Mouse (Mus musculus) C2C12 (cell line): Measurements from ENCODE around the gene Mea1. TPM values are rescaled to one million over a fixed set of nuclear protein-coding genes. Genes with fewer than 3 reads are reported as not detected.

Experiments used
- H3K27me3 ChIP-seq: one replicate; pipeline ENCODE4 v1.6.1; 2011; ENCODE audit not compliant: control insufficient read depth, insufficient read depth, insufficient read length
- H3K36me3 ChIP-seq: one replicate; pipeline ENCODE4 v1.6.1; 2011; ENCODE audit not compliant: control insufficient read depth, insufficient read depth
- H3K4me3 ChIP-seq: one replicate; pipeline ENCODE4 v1.5.1; 2011; ENCODE audit warnings: mild to moderate bottlenecking, control low read depth; ENCODE audit not compliant: poor library complexity, insufficient read depth, severe bottlenecking
- H3K79me2 ChIP-seq: one replicate; pipeline ENCODE4 v1.6.1; 2011; ENCODE audit not compliant: control insufficient read depth, insufficient read depth
- H3K79me3 ChIP-seq: one replicate; pipeline ENCODE4 v1.6.1; 2011; ENCODE audit warnings: low read depth, control low read depth
- H3ac ChIP-seq: one replicate; pipeline ENCODE3; 2011; ENCODE audit warnings: low read depth; ENCODE audit not compliant: control insufficient read depth, insufficient read length
- CEBPB ChIP-seq: IDR thresholded peaks from one replicate; pipeline ENCODE4 v1.6.1; 2011; ENCODE audit warnings: low read depth, mild to moderate bottlenecking, control low read depth, moderate library complexity
- CTCF ChIP-seq: IDR thresholded peaks from one replicate; pipeline ENCODE4 v1.5.1; 2011; ENCODE audit not compliant: control insufficient read depth, insufficient read depth, insufficient read length
- FOSL1 ChIP-seq: IDR thresholded peaks from one replicate; pipeline ENCODE4 v1.8.0; 2011; ENCODE audit warnings: mild to moderate bottlenecking, low read length; ENCODE audit not compliant: poor library complexity, insufficient read depth, severe bottlenecking
- MAX ChIP-seq: IDR thresholded peaks from one replicate; pipeline ENCODE4 v1.6.1; 2011; ENCODE audit warnings: mild to moderate bottlenecking, control low read depth
- MYOD1 ChIP-seq: IDR thresholded peaks from one replicate; pipeline ENCODE4 v1.6.1; 2011; ENCODE audit warnings: low read depth; ENCODE audit not compliant: control insufficient read depth, insufficient read length
- MYOG ChIP-seq: IDR thresholded peaks from one replicate; pipeline ENCODE4 v1.6.1; 2011; ENCODE audit not compliant: control insufficient read depth, insufficient read length; ENCODE audit errors: extremely low read depth
- USF1 ChIP-seq: IDR thresholded peaks from one replicate; pipeline ENCODE4 v1.6.1; 2011; ENCODE audit warnings: low read depth, mild to moderate bottlenecking, control low read depth, moderate library complexity
- polyA plus RNA-seq: library from polyadenylated mRNA; unstranded; fragments of >200 nt; fragmentation: generic; extraction: Trizol; gene quantifications from one replicate; pipeline ENCODE4 v1.2.1, GENCODE M21; 2012; ENCODE audit warnings: missing spikeins

Gene Mea1
- polyA plus RNA-seq, 1 experiment = 141 TPM

GRCm38 (mm10) chr17:46679843-46680759, 1.5 kb downstream of the Mea1 start:
- peaks cover 47% of the 10 kb centered on the region for H3K79me2 ChIP-seq
- peak overlapping the region; percentile 68 for H3ac ChIP-seq
- peaks cover 46% of the 10 kb centered on the region for H3K36me3 ChIP-seq
- H3K4me3 ChIP-seq = peak overlapping the region; percentile 91
- peaks cover 19% of the 10 kb centered on the region for H3K79me3 ChIP-seq
- H3K27me3 ChIP-seq = no peaks in the 10 kb centered on the region
- TF ChIP-seq CEBPB (no peak), MAX (no peak), MYOG (no peak)

GRCm38 (mm10) chr17:46680760-46681373, 2.3 kb downstream of the Mea1 start, which contains the start of gene Klhdc3:
TSS of gene Klhdc3 (minus strand) at chr17:46680914.
- Histone ChIP-seq H3K79me2 (peaks cover 47% of the 10 kb centered on the region), H3ac (peak within 1 kb of the TSS; percentile 68), H3K79me3 (peaks cover 19% of the 10 kb centered on the region), H3K4me3 (peak within 1 kb of the TSS; percentile 91), H3K27me3 (no peaks in the 10 kb centered on the region), H3K36me3 (peaks cover 45% of the 10 kb centered on the region)
- peak; percentile 10 for TF ChIP-seq MAX
- TF ChIP-seq USF1 = no peak
- peak; percentile 32 for TF ChIP-seq CEBPB

- H3K4me3 ChIP-seq = peak overlapping the region; percentile 52
- peaks cover 19% of the 10 kb centered on the region for H3K79me3 ChIP-seq
- TF ChIP-seq CTCF = no peak
- TF ChIP-seq MAX = no peak
- peaks cover 47% of the 10 kb centered on the region for H3K36me3 ChIP-seq
- H3K27me3 ChIP-seq = no peaks in the 10 kb centered on the region
- H3K79me2 ChIP-seq = peaks cover 47% of the 10 kb centered on the region
- peak overlapping the region; percentile 60 for H3ac ChIP-seq
Measured at GRCm38 (mm10) chr17:46681466-46682118, 3.0 kb downstream of the Mea1 start.

- Histone ChIP-seq H3ac (no peak overlapping the region), H3K27me3 (no peaks in the 10 kb centered on the region), H3K79me3 (peaks cover 19% of the 10 kb centered on the region), H3K79me2 (peaks cover 40% of the 10 kb centered on the region), H3K4me3 (no peak overlapping the region), H3K36me3 (peaks cover 47% of the 10 kb centered on the region)
- TF ChIP-seq MAX (no peak), FOSL1 (no peak), USF1 (no peak), MYOG (no peak), MYOD1 (no peak), CEBPB (no peak), CTCF (no peak)
Measured at GRCm38 (mm10) chr17:46682654-46683389, 4.2 kb downstream of the Mea1 start.

GRCm38 (mm10) chr17:46685913-46686312, 7.3 kb downstream of the Mea1 start:
- peaks cover 14% of the 10 kb centered on the region for H3K79me3 ChIP-seq
- peaks cover 44% of the 10 kb centered on the region for H3K36me3 ChIP-seq
- H3K4me3 ChIP-seq = no peak overlapping the region
- no peaks in the 10 kb centered on the region for H3K27me3 ChIP-seq
- peaks cover 35% of the 10 kb centered on the region for H3K79me2 ChIP-seq
- TF ChIP-seq CTCF (no peak), MYOD1 (no peak), MYOG (no peak), MAX (no peak), CEBPB (no peak), USF1 (no peak), FOSL1 (no peak)
- H3ac ChIP-seq = no peak overlapping the region

GRCm38 (mm10) chr17:46690665-46691064, 12.1 kb downstream of the Mea1 start:
- no peak overlapping the region for H3ac ChIP-seq
- H3K36me3 ChIP-seq = peaks cover 26% of the 10 kb centered on the region
- peaks cover 55% of the 10 kb centered on the region for H3K79me2 ChIP-seq
- H3K79me3 ChIP-seq = peaks cover 34% of the 10 kb centered on the region
- no peak overlapping the region for H3K4me3 ChIP-seq
- TF ChIP-seq CTCF (no peak), MAX (no peak), CEBPB (no peak), USF1 (no peak), MYOD1 (no peak)
- H3K27me3 ChIP-seq = no peaks in the 10 kb centered on the region
